Mouse (Mus musculus) C2C12 (cell line): Measurements from ENCODE around the gene Tob2.

Source experiments
- CTCF ChIP-seq: IDR thresholded peaks from one replicate; pipeline ENCODE4 v1.5.1; 2011; ENCODE audit not compliant: control insufficient read depth, insufficient read depth, insufficient read length
- MAX ChIP-seq: IDR thresholded peaks from one replicate; pipeline ENCODE4 v1.6.1; 2011; ENCODE audit warnings: mild to moderate bottlenecking, control low read depth
- USF1 ChIP-seq: IDR thresholded peaks from one replicate; pipeline ENCODE4 v1.6.1; 2011; ENCODE audit warnings: low read depth, mild to moderate bottlenecking, control low read depth, moderate library complexity

DNA sequence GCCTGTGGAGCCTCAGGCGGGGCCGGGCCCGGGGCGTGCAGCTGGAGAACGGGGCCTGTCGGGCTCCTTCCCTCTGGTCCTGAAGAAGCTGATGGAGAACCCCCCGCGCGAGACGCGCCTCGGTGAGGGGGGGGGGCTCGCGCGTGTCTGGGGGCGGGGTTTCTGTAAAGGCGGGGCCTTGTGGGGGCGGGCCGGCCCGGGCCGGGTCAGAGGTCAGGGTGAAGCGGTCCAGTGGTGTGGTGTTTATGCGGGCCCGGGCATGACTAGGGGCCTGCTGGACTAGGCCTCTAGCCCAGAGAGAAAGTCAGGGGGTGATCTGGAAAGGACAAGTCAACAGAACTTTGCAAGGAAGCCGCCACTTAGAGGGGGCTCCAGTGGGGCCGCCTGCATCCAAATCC lies 47.0 kb downstream of the Tob2 start:
- TF ChIP-seq CTCF: no peak
- no peak for TF ChIP-seq MAX
- TF ChIP-seq USF1: no peak
